Mouse (Mus musculus): Measurements from ENCODE around the gene Xxylt1. TPM values are rescaled to one million over a fixed set of nuclear protein-coding genes. Genes with fewer than 3 reads are reported as not detected.

Xxylt1 gene
- total and polyA plus RNA-seq, 3 experiments, result 12.8 to 164 (median 26.6) TPM

- Histone ChIP-seq H3K27ac (ENCODE audit: control insufficient read depth, low read depth, low read length) (no peak overlapping the region), H3K4me3 (ENCODE audit: control insufficient read depth in 1 of 2, insufficient read depth in 1 of 2, low read depth in 2 of 2, low read length in 2 of 2) (no peak overlapping the region), H3K36me3 (ENCODE audit: control insufficient read depth in 1 of 2, insufficient read depth in 2 of 2, low read length in 2 of 2) (no peaks in the 10 kb centered on the region), H3K9ac (ENCODE audit: control insufficient read depth, low read depth, low read length, poor library complexity, severe bottlenecking) (no peak overlapping the region), H3K4me1 (ENCODE audit: control insufficient read depth in 1 of 2, insufficient read depth in 2 of 2, low read length in 2 of 2) (no peaks in the 10 kb centered on the region), H3K27me3 (ENCODE audit: control insufficient read depth in 1 of 2, insufficient read depth in 2 of 2, low read length in 2 of 2) (no peaks in the 10 kb centered on the region), H3K79me2 (ENCODE audit: control insufficient read depth, insufficient read depth, low read length, poor library complexity) (no peaks in the 10 kb centered on the region), H3K9me3 (replicated peaks; ENCODE audit: insufficient read depth, low read length) (no peaks in the 10 kb centered on the region)
- DNase-seq (ENCODE audit: low read depth, low spot score), result no peak
- TF ChIP-seq HCFC1 (IDR thresholded peaks at IDR 0.05; ENCODE audit: low read depth, low read length) (no peak), USF1 (IDR thresholded peaks at IDR 0.05; ENCODE audit: low read depth, low read length) (no peak), ZMIZ1 (IDR thresholded peaks at IDR 0.05; ENCODE audit: low read depth, low read length) (no peak)
Observed at GRCm38 (mm10) chr16:30964891-30965290, 116.3 kb downstream of the Xxylt1 start.

GRCm38 (mm10) chr16:30964411-30964810 is 116.8 kb downstream of the Xxylt1 start:
- Histone ChIP-seq H3K79me2 (ENCODE audit: control insufficient read depth, insufficient read depth, low read length, poor library complexity) (no peaks in the 10 kb centered on the region), H3K27ac (ENCODE audit: control insufficient read depth, low read depth, low read length) (no peak overlapping the region), H3K9ac (ENCODE audit: control insufficient read depth, low read depth, low read length, poor library complexity, severe bottlenecking) (no peak overlapping the region), H3K4me3 (ENCODE audit: control insufficient read depth in 1 of 2, insufficient read depth in 1 of 2, low read depth in 2 of 2, low read length in 2 of 2) (no peak overlapping the region), H3K4me1 (ENCODE audit: control insufficient read depth in 1 of 2, insufficient read depth in 2 of 2, low read length in 2 of 2) (no peaks in the 10 kb centered on the region), H3K36me3 (ENCODE audit: control insufficient read depth in 1 of 2, insufficient read depth in 2 of 2, low read length in 2 of 2) (no peaks in the 10 kb centered on the region), H3K9me3 (replicated peaks; ENCODE audit: insufficient read depth, low read length) (no peaks in the 10 kb centered on the region), H3K27me3 (ENCODE audit: control insufficient read depth in 1 of 2, insufficient read depth in 2 of 2, low read length in 2 of 2) (no peaks in the 10 kb centered on the region)
- TF ChIP-seq KAT2A (conservative IDR thresholded peaks at IDR 0.05; ENCODE audit: low read depth, low read length) (no peak), EP300 (IDR thresholded peaks at IDR 0.05; ENCODE audit: low read depth in 1 of 2, low read length in 2 of 2) (no peak), MYB (IDR thresholded peaks at IDR 0.05; ENCODE audit: low read depth, low read length) (no peak), POLR2A (IDR thresholded peaks at IDR 0.05; ENCODE audit: control insufficient read depth in 1 of 2, insufficient read depth in 1 of 2, low read depth in 1 of 2, low read length in 2 of 2, poor library complexity in 1 of 2) (no peak), ZNF384 (IDR thresholded peaks at IDR 0.05; ENCODE audit: low read depth, low read length) (no peak), ZMIZ1 (IDR thresholded peaks at IDR 0.05; ENCODE audit: low read depth, low read length) (no peak), USF2 (IDR thresholded peaks at IDR 0.05; ENCODE audit: borderline replicate concordance in 1 of 2, insufficient read depth in 1 of 2, low read depth in 1 of 2, low read length in 2 of 2) (no peak), TCF12 (IDR thresholded peaks at IDR 0.05; ENCODE audit: low read depth, low read length) (no peak), ZKSCAN1 (IDR thresholded peaks at IDR 0.05; ENCODE audit: low read depth, low read length) (no peak), MYC (IDR thresholded peaks at IDR 0.05; ENCODE audit: low read depth, low read length) (no peak), MAFK (IDR thresholded peaks at IDR 0.05; ENCODE audit: borderline replicate concordance, low read depth, low read length) (no peak), E2F4 (IDR thresholded peaks at IDR 0.05; ENCODE audit: borderline replicate concordance, low read depth, low read length) (no peak), TBP (IDR thresholded peaks at IDR 0.05; ENCODE audit: low read depth, low read length) (no peak)
- DNase-seq (ENCODE audit: low read depth, low spot score), result no peak

GRCm38 (mm10) chr16:30962515-30962914 is 118.7 kb downstream of the Xxylt1 start:
- Histone ChIP-seq H3K79me2 (ENCODE audit: control insufficient read depth, insufficient read depth, low read length, poor library complexity) (no peaks in the 10 kb centered on the region), H3K27ac (ENCODE audit: control insufficient read depth, low read depth, low read length) (no peak overlapping the region), H3K9me3 (replicated peaks; ENCODE audit: insufficient read depth, low read length) (no peaks in the 10 kb centered on the region), H3K4me1 (ENCODE audit: control insufficient read depth in 1 of 2, insufficient read depth in 2 of 2, low read length in 2 of 2) (no peaks in the 10 kb centered on the region), H3K4me3 (ENCODE audit: control insufficient read depth in 1 of 2, insufficient read depth in 1 of 2, low read depth in 2 of 2, low read length in 2 of 2) (no peak overlapping the region), H3K9ac (ENCODE audit: control insufficient read depth, low read depth, low read length, poor library complexity, severe bottlenecking) (no peak overlapping the region), H3K36me3 (ENCODE audit: control insufficient read depth in 1 of 2, insufficient read depth in 2 of 2, low read length in 2 of 2) (no peaks in the 10 kb centered on the region), H3K27me3 (ENCODE audit: control insufficient read depth in 1 of 2, insufficient read depth in 2 of 2, low read length in 2 of 2) (no peaks in the 10 kb centered on the region)
- TF ChIP-seq BHLHE40 (IDR thresholded peaks at IDR 0.05; ENCODE audit: borderline replicate concordance, low read depth, low read length) (no peak), MYB (IDR thresholded peaks at IDR 0.05; ENCODE audit: low read depth, low read length) (no peak), SIN3A (IDR thresholded peaks at IDR 0.05; ENCODE audit: low read length) (no peak), POLR2AphosphoS2 (IDR thresholded peaks at IDR 0.05; ENCODE audit: low read length) (no peak), MAZ (IDR thresholded peaks at IDR 0.05; ENCODE audit: low read depth, low read length) (no peak), TBP (IDR thresholded peaks at IDR 0.05; ENCODE audit: low read depth, low read length) (no peak), MAX (IDR thresholded peaks at IDR 0.05; ENCODE audit: low read length) (no peak), CHD2 (IDR thresholded peaks at IDR 0.05; ENCODE audit: low read length) (no peak), GABPA (IDR thresholded peaks at IDR 0.05; ENCODE audit: low read depth, low read length) (no peak), HCFC1 (IDR thresholded peaks at IDR 0.05; ENCODE audit: low read depth, low read length) (no peak), UBTF (IDR thresholded peaks at IDR 0.05; ENCODE audit: borderline replicate concordance, insufficient read depth, low read depth, low read length) (no peak), EP300 (IDR thresholded peaks at IDR 0.05; ENCODE audit: low read depth in 1 of 2, low read length in 2 of 2) (no peak), GATA1 (IDR thresholded peaks at IDR 0.05; ENCODE audit: low read depth, low read length) (no peak), CTCF (IDR thresholded peaks at IDR 0.05 in 2 of 3, conservative IDR thresholded peaks at IDR 0.05 in 1 of 3; ENCODE audit: control insufficient read depth in 1 of 3, insufficient read depth in 1 of 3, low read depth in 2 of 3, low read length in 3 of 3, poor library complexity in 1 of 3, severe bottlenecking in 1 of 3) (no peak), ZKSCAN1 (IDR thresholded peaks at IDR 0.05; ENCODE audit: low read depth, low read length) (no peak)
- DNase-seq (ENCODE audit: low read depth, low spot score), result no peak

Measured in MEL (cell line).